Mouse (Mus musculus) forebrain, embryonic 15.5 days (tissue): Measurements from ENCODE around the gene Exoc5. TPM values are rescaled to one million over a fixed set of nuclear protein-coding genes. Genes with fewer than 3 reads are reported as not detected.

Experiments
- polyA plus RNA-seq: library from polyadenylated mRNA; unstranded; fragments of >200 nt; fragmentation: Nextera tagmentation; extraction: Ambion mirVana; gene quantifications from 2 replicates; pipeline ENCODE4 v1.2.1, GENCODE M21; 2015

The Exoc5 gene
- polyA plus RNA-seq, 1 experiment from 2014 or later: 80.8 TPM

Other genes starting within 250 kb of the Exoc5 start
- gene Ap5m1, start 556 bp downstream of the Exoc5 start, polyA plus RNA-seq: 25.5 and 25.8 TPM in 2 replicates
- 16.4 and 17.3 TPM in 2 replicates for gene Naa30, start 105.6 kb upstream of the Exoc5 start, polyA plus RNA-seq
- gene ccdc198, start 178.8 kb upstream of the Exoc5 start, polyA plus RNA-seq: 0.22 and 0.29 TPM in 2 replicates